Mouse (Mus musculus) right cerebral cortex, adult 2 months (tissue): ENCODE data around the gene Cdh4.

Experiments used
- DNase-seq, 2 experiments: peaks; one replicate each; pipeline ENCODE4 v3.0.0; 2021 to 2022; ENCODE audit warnings: low spot score in 2 of 2

Gene Cdh4

GRCm38 (mm10) chr2:179442191-179442540 lies at the start of gene Cdh4:
Gene Cdh4 (plus strand): TSS chr2:179442431.
- DNase-seq: peak; percentile 56 to 73

DNA sequence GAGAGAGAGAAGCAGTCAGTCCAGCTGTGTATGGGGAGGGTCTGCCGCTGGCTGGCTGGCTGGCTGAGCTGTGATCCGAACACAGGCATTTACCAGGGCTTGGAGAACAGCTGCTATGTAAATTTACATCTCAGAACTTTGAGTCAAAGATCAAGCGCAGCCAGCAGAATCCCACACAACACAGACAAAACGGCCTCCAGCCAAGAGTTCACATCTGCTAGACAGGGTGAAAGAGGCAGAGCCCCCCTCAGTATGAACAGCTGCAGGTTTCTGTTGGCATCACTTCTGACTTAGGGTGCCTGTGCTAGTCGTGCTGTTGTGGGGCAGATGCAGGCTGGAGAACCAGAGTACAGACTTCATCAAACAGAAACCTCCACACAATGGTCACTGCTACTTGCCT lies 46.8 kb upstream of the Cdh4 start:
- DNase-seq: no peak

GRCm38 (mm10) chr2:179399645-179400249 lies 42.5 kb upstream of the Cdh4 start:
- DNase-seq: peak; percentile 26 to 28

DNA sequence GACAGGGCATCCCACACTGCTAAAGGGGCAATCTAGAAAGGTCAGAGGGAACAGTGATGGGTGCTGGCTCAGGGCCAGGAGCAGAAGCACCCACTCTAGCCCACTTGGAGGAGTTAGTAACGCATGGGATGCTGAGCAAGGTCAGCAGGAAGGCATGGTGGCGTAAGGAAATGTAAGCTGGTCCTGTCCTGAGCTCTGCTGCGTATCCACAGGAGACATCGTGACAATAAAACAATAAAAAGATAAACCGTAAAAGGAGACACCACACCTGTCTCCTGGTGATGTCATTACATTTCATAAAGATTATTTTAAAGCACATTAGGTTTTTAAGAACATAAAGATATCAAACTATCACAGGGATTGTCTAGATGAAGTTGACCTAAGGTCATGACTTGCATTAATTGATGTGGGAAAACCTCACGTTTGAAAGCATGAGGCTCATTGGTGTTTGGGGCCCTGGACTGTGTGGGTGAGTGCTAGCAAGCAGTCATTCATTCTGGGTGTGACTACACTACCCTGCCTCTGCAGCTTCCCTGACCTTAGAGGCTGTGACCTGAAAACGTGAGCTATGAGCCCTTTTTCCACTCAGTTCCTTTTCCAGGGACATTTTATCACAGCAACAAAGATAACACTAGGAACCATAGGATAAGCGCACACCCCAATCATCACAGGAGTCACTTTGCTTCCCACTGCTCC lies 31.2 kb upstream of the Cdh4 start:
- DNase-seq: no peak

- no peak for DNase-seq
Measured at GRCm38 (mm10) chr2:179412966-179413365, 29.3 kb upstream of the Cdh4 start.

- no peak for DNase-seq
Measured at GRCm38 (mm10) chr2:179414253-179414652, 28.0 kb upstream of the Cdh4 start.

DNA sequence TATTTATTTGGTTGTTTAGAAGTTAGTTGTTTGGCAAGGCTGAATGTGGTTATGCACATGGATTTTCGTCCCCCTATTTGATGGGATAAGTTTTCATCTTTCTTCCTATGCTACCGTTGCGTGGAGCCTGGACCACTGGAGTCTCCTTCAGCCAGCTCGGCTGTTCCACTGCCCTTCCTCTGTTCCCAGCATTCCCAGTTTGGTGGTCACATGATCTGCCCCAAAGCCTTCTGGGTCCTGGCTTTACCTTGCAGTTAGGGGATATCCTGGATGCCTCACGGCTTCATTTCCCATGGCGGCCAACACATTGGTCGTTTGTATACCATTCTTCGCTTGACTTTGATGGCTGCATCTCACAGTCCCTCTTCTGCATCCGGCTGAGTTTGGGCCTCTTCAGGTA lies 27.5 kb upstream of the Cdh4 start:
- no peak for DNase-seq

DNA sequence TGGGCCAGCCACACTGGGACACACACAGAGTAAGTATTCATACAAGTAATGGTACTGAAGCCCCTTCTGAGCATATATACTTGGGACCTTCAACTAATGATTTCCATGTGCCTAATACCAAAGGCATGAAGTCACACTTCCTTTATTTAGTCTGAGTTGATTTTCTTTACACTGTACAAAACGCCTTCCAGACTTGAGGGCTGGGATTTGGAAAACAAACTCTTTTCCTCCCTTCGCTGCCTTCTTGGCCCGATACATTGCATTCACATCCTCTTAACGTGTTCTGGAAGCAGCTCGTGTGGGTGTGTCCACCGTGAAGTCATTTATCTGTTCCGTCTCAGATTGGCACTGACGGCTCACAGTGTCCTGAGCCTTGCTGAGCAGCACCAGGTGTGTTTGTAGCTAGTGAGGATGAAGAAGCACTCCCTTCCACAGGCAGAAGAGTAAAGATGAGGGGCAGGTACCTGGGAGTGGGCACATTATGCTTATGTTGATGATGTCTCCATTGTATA lies 26.3 kb upstream of the Cdh4 start:
- DNase-seq: no peak

DNA sequence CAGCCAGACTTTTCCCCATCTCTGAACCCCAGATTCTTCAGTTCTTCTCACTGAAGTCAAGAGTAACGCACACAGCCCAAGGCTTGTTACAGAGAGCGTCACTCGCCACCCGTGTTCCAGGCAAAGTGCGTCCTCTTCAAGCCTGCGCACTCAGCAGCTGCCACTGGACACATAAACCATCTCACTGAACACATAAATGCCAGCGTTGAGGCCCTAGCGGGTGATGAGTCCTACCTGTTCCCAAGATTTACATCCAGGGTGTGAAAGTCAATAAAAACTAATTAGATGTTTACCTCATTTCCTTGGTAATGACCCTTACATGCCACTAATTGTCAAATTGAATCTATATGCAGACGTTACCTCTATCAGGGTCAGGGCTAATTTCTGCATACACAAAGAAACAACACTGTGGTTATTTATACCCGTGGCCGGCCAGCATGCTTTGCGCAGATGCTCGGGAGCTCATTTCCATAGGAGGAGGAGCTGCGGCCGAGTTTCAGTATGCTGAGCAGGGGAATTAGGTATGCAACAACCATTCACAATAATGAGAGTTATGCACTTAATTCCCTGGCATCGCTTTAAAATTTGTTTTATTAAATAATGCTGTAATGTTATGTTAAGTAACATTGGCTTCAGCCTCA lies 25.5 kb upstream of the Cdh4 start:
- DNase-seq: no peak

DNA sequence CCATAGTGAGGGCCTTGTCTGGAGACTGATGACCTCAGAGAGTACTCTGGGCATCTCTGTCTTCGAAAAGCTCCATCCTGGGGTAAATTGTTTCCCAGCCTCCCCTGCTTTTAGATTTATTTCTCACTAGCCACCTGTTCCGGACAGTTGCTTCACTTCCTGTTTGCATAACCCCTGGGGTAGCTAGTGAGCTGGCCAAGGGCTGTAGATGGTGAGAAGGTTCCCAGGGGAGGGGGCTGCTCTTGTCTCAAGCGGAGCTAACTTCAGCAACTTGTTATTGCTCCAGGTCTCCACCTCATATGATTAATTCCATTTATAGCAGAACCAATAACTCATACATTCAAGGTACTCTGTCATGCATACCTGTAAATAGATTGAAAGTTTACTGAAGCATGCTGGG lies 16.6 kb upstream of the Cdh4 start:
- no peak for DNase-seq

GRCm38 (mm10) chr2:179428889-179429288 lies 13.3 kb upstream of the Cdh4 start:
- DNase-seq: no peak

GRCm38 (mm10) chr2:179440161-179440560 lies 2.1 kb upstream of the Cdh4 start:
- DNase-seq: peak; percentile 41 to 51

- no peak for DNase-seq
Measured at GRCm38 (mm10) chr2:179441086-179441485, 1.1 kb upstream of the Cdh4 start.

DNA sequence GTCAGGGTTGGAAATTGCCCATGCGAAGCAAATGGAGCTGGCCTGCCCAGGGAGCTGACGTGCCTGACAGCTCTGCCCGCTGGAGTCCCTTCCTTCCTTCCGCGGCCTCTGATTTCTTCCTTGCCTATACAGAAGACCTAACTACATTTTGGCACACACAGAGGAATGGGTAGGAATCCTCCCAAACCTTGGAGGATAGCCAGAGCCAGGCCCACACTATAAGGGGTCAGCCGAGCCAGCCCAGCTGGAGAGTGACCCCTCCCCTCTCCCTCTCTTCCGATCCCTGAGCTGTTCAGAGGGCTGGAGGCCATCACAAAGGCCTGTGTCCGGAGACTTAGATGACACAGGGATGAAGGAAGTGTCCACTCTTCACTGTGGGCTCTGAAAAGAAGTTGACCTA lies 514 bp upstream of the Cdh4 start:
- no peak for DNase-seq

DNA sequence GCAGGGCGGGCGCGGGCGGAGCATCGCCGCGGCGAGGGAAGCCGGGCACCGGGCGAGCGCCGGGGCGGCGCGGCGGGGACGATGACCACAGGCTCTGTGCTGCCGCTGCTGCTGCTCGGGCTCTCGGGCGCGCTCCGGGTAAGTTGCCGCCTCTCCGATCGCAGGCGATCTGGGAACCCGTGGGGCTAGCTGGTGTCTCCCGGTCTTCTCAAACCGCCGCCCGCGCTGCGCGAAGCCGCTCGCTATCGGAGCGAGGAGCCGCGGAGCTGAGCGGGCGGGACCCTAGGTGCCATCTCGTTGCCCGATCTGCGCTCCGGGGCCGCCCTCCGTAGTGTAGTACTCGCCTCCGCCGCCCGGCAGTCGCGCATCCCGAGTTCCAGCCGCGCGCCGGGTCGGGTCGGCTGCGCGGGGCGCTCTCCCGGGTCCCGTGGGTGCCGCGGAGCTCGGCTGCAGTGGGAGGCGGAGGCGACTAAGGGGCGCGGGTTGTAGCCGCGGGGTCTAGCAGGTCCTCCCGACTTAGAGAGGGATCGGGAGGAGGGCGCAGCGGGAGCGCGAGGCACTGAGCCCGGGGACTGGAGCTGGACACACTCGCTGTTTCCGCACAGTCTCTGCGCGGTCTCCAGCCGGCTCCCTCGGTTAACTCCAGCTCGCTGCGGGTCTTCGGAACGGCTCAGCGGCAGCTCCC lies 452 bp downstream of the Cdh4 start:
- peak; percentile 31 to 64 for DNase-seq

GRCm38 (mm10) chr2:179443226-179443815 lies 1.1 kb downstream of the Cdh4 start:
- peak; percentile 63 to 65 for DNase-seq

DNA sequence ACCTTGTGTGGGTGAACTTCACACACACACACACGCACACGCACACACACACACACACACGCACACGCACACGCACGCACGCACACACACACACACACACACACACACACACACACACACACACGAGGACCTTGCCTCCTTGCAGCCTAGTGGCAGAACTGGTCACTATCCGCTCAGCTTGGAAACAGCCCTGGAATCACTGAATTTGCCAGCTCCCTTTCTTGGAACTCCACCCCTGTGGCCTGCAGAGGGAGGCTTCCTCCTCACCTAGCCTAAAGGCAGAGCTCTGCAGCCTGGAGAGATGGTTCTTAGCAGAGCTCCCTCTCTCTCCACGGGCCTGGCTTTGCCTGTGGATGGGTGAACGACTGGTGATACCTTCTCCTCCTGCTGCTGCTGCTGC lies 1.7 kb downstream of the Cdh4 start:
- peak in 1 of 2 experiments; percentile 14 for DNase-seq

DNA sequence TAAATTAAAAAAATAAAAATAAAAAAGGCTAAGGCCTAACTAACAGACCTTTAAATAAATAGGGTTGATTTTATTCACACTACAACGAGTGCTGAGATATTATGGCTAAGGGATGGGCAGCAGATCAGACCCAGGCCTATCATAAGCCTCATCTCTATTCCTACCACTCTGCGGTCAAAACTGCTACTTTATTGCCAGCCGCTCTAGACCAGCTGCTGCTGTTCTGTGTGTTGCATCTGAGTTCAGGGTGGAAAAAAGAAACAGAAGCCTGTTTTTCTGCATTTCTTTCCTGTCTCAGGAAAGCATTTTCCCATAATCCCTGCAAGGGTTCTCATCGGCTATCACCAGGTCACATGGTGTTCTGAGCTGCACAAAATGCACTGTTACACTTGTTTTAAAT lies 6.0 kb downstream of the Cdh4 start:
- no peak for DNase-seq

GRCm38 (mm10) chr2:179449018-179449417 lies 6.8 kb downstream of the Cdh4 start:
- DNase-seq: no peak

DNA sequence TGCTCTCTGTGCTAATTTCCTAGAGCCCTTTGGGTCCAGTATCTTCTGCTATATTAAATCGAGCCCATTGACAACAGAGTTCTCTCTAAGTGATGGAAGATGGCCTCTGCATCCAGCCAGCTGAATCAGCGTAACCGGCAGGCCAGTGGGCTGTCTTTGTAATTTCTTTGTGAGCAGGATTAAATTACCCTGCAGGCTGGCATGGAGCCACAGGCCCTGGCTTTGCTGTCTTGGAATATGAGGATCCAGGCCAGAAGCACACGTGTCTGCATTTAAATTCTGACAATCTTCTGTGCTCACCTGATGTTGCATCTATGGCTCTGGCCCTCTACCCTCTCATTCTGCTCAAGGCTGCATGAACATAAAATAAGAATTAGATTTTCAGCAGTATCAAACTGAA lies 17.0 kb downstream of the Cdh4 start:
- no peak for DNase-seq

DNA sequence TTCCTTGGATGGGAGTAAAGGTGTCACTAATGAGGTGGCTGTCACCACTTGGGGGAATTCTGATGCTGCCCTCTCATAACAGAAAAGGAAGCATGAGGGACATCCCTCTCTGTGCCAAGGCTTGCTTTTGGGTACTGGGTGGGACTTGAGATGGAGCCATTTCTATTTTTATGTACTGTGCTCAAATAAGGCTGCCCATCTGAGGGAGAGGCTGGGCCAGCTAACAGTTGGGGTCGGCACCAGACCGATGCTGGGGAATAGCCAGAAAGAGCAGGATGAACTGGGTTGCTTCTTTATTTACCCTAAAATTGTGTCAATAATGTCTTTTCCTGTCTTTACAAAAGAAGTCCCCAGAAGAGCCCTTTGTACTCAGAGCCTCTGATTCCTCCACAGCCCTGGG lies 17.4 kb downstream of the Cdh4 start:
- DNase-seq: no peak

- DNase-seq: no peak
Measured at GRCm38 (mm10) chr2:179463514-179463913, 21.3 kb downstream of the Cdh4 start.
